Mouse (Mus musculus) cortical plate, adult 2 months (tissue): ENCODE results near the gene Slc31a1.

ENCODE experiments used
- CTCF ChIP-seq: fragments of 200-500 bp; IDR thresholded peaks from 2 replicates; pipeline ENCODE4 v1.5.1; 2011; ENCODE audit warnings: mild to moderate bottlenecking, control low read depth, low read length; ENCODE audit not compliant: insufficient read depth; ENCODE audit errors: extremely low read depth
- POLR2A ChIP-seq: fragments of 200-500 bp; IDR thresholded peaks from 2 replicates; pipeline ENCODE4 v1.6.1; 2011; ENCODE audit warnings: mild to moderate bottlenecking, low read length, control low read depth; ENCODE audit not compliant: insufficient read depth; ENCODE audit errors: extremely low read depth

DNA sequence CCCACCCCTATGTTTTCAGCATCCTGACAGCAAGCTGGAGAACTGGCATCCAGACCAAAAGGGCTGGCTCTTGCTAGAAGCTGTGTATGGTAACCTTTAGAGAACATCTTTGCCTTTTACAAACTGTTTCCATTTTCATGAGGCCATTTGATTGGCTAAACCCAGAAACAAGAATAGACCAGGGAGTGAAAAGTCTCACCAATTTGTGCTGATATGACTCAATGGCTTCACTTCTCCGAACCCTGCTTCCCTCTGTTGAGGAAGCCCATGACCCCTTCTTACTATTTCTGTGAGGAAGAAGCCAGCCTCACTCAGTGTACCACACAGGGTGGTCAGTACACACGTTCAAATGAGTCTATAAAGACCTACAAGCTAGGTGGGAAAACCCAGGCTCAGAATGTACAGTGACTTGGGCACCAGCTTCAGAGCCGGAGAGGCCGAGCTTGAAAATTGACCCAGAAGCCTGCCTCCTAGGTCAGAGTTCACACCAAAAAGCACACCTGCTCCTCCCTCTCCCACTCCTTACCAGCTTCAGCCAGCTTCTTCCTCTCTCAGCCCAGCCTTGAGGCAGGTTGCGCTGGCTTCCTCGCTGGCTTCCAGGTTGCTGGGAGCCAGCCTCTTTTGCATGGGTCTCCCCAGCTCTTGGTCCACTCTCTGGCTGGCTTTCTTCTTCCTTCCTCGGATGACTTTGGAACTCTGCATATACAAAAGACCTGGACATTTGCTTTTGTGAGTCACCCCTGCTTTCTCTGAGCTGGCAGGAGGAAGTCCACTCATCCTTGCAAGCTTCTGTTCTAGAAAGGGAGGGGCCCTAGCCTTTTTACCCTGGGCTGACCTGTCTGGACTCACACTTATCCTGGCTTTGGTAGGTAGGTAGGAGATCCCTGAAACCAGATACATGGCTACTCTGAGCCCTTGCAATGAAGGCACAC is 73.7 kb downstream of the Slc31a1 start:
- TF ChIP-seq POLR2A (no peak), CTCF (no peak)
